Mouse (Mus musculus): ENCODE measurements around the gene Cnpy1. TPM values are rescaled to one million over a fixed set of nuclear protein-coding genes. Genes with fewer than 3 reads are reported as not detected.

Gene Cnpy1
- total and polyA plus RNA-seq, 3 experiments = not detected

GRCm38 (mm10) chr5:28272836-28273235 lies 27.2 kb upstream of the Cnpy1 start:
- no peak overlapping the region for H3K9ac ChIP-seq (ENCODE audit: control insufficient read depth, low read depth, low read length, poor library complexity, severe bottlenecking)
- peaks cover 0 to 6% of the 10 kb centered on the region in 2 experiments; a peak in 1 of 4 replicates for H3K36me3 ChIP-seq (ENCODE audit: control insufficient read depth in 1 of 2, insufficient read depth in 2 of 2, low read length in 2 of 2)
- H3K4me3 ChIP-seq (ENCODE audit: control insufficient read depth in 1 of 2, insufficient read depth in 1 of 2, low read depth in 2 of 2, low read length in 2 of 2) = no peak overlapping the region
- DNase-seq (ENCODE audit: low read depth, low spot score) = no peak
- no peaks in the 10 kb centered on the region for H3K79me2 ChIP-seq (ENCODE audit: control insufficient read depth, insufficient read depth, low read length, poor library complexity)
- H3K27ac ChIP-seq (ENCODE audit: control insufficient read depth, low read depth, low read length) = no peak overlapping the region
- peaks cover 0 to 15% of the 10 kb centered on the region in 2 experiments; a peak in 2 of 4 replicates for H3K4me1 ChIP-seq (ENCODE audit: control insufficient read depth in 1 of 2, insufficient read depth in 2 of 2, low read length in 2 of 2)
- no peaks in the 10 kb centered on the region; a peak in 1 of 4 replicates for H3K27me3 ChIP-seq (ENCODE audit: control insufficient read depth in 1 of 2, insufficient read depth in 2 of 2, low read length in 2 of 2)
- H3K9me3 ChIP-seq (replicated peaks; ENCODE audit: insufficient read depth, low read length) = no peaks in the 10 kb centered on the region
- no peak for TF ChIP-seq MXI1 (IDR thresholded peaks at IDR 0.05; ENCODE audit: low read depth, low read length)
- no peak for TF ChIP-seq NRF1 (IDR thresholded peaks at IDR 0.05; ENCODE audit: insufficient read depth, low read depth, low read length, poor library complexity, severe bottlenecking)
- TF ChIP-seq CHD1 (IDR thresholded peaks at IDR 0.05; ENCODE audit: low read depth, low read length) = no peak
- TF ChIP-seq CHD2 (IDR thresholded peaks at IDR 0.05; ENCODE audit: low read length) = no peak
- no peak for TF ChIP-seq MAFK (IDR thresholded peaks at IDR 0.05; ENCODE audit: borderline replicate concordance, low read depth, low read length)
- TF ChIP-seq POLR2AphosphoS2 (IDR thresholded peaks at IDR 0.05; ENCODE audit: low read length) = no peak
- TF ChIP-seq POLR2A (IDR thresholded peaks at IDR 0.05; ENCODE audit: control insufficient read depth in 1 of 2, insufficient read depth in 1 of 2, low read depth in 1 of 2, low read length in 2 of 2, poor library complexity in 1 of 2) = no peak
- no peak for TF ChIP-seq ZNF384 (IDR thresholded peaks at IDR 0.05; ENCODE audit: low read depth, low read length)

DNA sequence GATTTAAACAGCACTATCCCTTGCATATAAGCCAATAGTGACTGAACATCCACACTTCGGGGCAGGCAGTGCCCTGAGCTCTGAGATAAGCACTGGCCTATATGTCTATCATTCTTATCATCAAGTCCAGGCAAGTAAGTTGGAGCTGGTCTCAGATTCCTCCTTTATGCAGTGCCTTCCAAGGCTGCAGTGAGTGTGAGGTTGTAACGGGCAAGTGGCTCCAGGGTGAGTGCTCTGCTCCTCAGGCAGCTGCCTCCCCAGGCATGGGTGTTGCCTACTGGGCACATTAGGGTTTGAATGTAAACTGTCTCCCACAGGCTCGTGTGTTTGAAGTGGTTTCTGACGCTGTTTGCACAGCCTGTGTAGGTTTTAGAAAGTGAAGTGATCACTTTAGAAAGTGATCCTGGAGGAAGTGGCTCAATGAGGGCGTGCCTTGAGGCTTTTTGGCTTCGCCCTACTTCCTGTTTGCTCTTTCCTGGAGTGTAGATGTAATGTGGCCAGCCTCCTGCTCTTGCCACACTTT lies 23.9 kb upstream of the Cnpy1 start:
- H3K36me3 ChIP-seq (ENCODE audit: control insufficient read depth in 1 of 2, insufficient read depth in 2 of 2, low read length in 2 of 2) = peaks cover 0 to 6% of the 10 kb centered on the region in 2 experiments; a peak in 1 of 4 replicates
- H3K4me3 ChIP-seq (ENCODE audit: control insufficient read depth in 1 of 2, insufficient read depth in 1 of 2, low read depth in 2 of 2, low read length in 2 of 2) = peak overlapping the region; percentile 37 to 39; a peak in 3 of 4 replicates
- no peaks in the 10 kb centered on the region for H3K9me3 ChIP-seq (replicated peaks; ENCODE audit: insufficient read depth, low read length)
- TF ChIP-seq NELFE (IDR thresholded peaks at IDR 0.05; ENCODE audit: low read depth, low read length) = 0 out of 2 replicates have a peak, but pooled peaks have one; percentile 40
- TF ChIP-seq TBP (IDR thresholded peaks at IDR 0.05; ENCODE audit: low read depth, low read length) = 0 out of 2 replicates have a peak, but pooled peaks have one; percentile 28
- peak; percentile 50 for TF ChIP-seq HCFC1 (IDR thresholded peaks at IDR 0.05; ENCODE audit: low read depth, low read length)
- peak; percentile 35; the same call in 1 of the 2 replicates for TF ChIP-seq MAX (IDR thresholded peaks at IDR 0.05; ENCODE audit: low read length)
- peak; percentile 63 for TF ChIP-seq TAL1 (IDR thresholded peaks at IDR 0.05; ENCODE audit: low read length)
- TF ChIP-seq ELF1 (IDR thresholded peaks at IDR 0.05; ENCODE audit: low read depth, low read length) = peak; percentile 63
- peak; percentile 41 to 44 for TF ChIP-seq EP300 (IDR thresholded peaks at IDR 0.05; ENCODE audit: low read depth in 1 of 2, low read length in 2 of 2)
- no peak for TF ChIP-seq SMC3 (IDR thresholded peaks at IDR 0.05; ENCODE audit: low read depth, low read length)
- no peak for TF ChIP-seq KAT2A (conservative IDR thresholded peaks at IDR 0.05; ENCODE audit: low read depth, low read length)
- peak; percentile 55 for TF ChIP-seq GATA1 (IDR thresholded peaks at IDR 0.05; ENCODE audit: low read depth, low read length)
- TF ChIP-seq POLR2A (IDR thresholded peaks at IDR 0.05; ENCODE audit: control insufficient read depth in 1 of 2, insufficient read depth in 1 of 2, low read depth in 1 of 2, low read length in 2 of 2, poor library complexity in 1 of 2) = peak in 1 of 2 experiments; percentile 29; a peak in 1 of 4 replicates
- no peak for TF ChIP-seq MEF2A (IDR thresholded peaks at IDR 0.05; ENCODE audit: extremely low read depth, insufficient replicate concordance, low read depth, low read length, poor library complexity, severe bottlenecking)
- no peak for TF ChIP-seq MYB (IDR thresholded peaks at IDR 0.05; ENCODE audit: low read depth, low read length)
- peak; percentile 26; the same call in 1 of the 2 replicates for TF ChIP-seq SIN3A (IDR thresholded peaks at IDR 0.05; ENCODE audit: low read length)
- TF ChIP-seq ZMIZ1 (IDR thresholded peaks at IDR 0.05; ENCODE audit: low read depth, low read length) = no peak
- TF ChIP-seq TCF12 (IDR thresholded peaks at IDR 0.05; ENCODE audit: low read depth, low read length) = peak; percentile 66
- no peaks in the 10 kb centered on the region for H3K27me3 ChIP-seq (ENCODE audit: control insufficient read depth in 1 of 2, insufficient read depth in 2 of 2, low read length in 2 of 2)
- H3K27ac ChIP-seq (ENCODE audit: control insufficient read depth, low read depth, low read length) = peak overlapping the region; percentile 70
- peak; percentile 70 for DNase-seq (ENCODE audit: low read depth, low spot score)
- H3K4me1 ChIP-seq (ENCODE audit: control insufficient read depth in 1 of 2, insufficient read depth in 2 of 2, low read length in 2 of 2) = peaks cover 0 to 15% of the 10 kb centered on the region in 2 experiments; a peak in 2 of 4 replicates
- H3K79me2 ChIP-seq (ENCODE audit: control insufficient read depth, insufficient read depth, low read length, poor library complexity) = no peaks in the 10 kb centered on the region
- H3K9ac ChIP-seq (ENCODE audit: control insufficient read depth, low read depth, low read length, poor library complexity, severe bottlenecking) = peak overlapping the region; percentile 25
